Mouse (Mus musculus) gastrocnemius, postnatal 10 days (tissue): ENCODE measurements around the gene Vsnl1. TPM values are rescaled to one million over a fixed set of nuclear protein-coding genes. Genes with fewer than 3 reads are reported as not detected.

ENCODE experiments used
- DNase-seq: peaks from one replicate; pipeline ENCODE4 v3.0.0; 2021; ENCODE audit warnings: mixed read lengths
- total RNA-seq, 2 experiments: library from RNA; stranded (reverse); gene quantifications; 2 replicates each; pipeline ENCODE4 v1.2.3; 2021

The Vsnl1 gene
- total RNA-seq, 2 experiments from 2014 or later, result 0.45 to 0.79 TPM

DNA sequence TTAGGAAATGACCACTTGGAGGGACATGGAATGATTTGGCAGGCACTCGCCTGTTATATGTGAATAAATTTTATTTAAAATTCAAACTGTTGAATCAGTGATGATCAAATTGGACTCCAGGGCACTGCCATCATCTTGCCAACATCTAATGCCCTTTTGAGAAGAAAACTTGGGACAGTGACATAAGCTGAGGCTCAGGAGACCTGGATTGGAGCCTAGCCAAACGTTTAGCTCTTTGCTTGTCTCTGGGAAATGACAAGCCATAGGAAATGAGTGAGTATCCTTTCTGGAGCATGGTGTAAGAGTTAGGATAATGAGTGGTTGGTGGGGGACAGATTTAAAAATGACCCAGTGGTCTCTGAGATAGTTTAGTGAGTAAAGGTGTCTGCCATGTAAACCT, 57.0 kb downstream of the Vsnl1 start:
- DNase-seq, result no peak

DNA sequence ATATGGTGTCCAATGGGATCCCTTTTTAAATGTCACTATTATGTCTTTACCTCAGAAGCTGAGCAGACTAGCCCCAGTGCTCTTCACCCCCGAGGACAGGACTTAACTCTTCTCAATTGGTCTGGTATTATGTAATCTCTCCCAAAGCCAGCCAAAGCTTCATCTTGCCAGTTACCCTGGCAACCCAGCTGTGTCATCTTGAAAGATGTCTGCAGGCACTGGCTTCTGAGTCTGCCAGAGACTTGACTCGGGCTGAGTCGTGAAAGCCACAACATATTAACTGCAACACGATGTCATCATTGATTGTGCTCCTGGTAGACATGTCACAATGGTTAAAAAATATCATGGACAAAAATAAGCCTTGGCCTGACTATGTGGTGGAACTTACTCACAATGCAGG, 66.4 kb downstream of the Vsnl1 start:
- no peak for DNase-seq

DNA sequence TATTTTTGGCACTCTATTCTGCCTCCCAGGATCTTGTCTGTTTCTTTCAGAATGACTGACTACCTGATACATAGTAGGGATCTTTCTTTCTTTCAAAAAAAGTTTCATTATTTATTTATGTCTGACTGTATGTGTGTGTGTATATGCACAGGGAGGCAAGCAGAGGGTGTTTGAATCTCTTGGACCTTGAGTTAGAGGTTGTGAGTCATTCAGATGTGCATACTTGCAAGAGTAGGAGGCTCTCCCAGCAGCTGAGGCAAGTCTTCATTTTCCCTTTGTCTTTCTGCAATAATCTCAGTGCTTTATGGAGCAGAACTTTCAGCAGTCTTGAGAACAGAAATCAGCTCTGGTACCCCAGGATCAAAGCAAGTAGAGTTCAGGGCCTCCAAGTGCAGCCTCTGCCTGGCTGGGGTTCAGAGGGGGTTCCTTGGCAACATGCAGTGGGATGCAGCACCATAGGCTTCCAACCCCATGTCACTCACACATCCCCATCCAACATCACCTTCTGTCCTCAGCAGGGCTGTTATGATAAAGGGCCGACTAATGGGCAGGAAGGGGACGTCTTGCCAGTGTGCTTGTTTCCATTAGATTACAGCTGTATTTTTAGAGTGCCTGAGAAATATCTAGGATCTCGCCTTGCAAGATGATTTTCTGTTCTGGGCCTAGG, 69.2 kb downstream of the Vsnl1 start:
- no peak for DNase-seq

DNA sequence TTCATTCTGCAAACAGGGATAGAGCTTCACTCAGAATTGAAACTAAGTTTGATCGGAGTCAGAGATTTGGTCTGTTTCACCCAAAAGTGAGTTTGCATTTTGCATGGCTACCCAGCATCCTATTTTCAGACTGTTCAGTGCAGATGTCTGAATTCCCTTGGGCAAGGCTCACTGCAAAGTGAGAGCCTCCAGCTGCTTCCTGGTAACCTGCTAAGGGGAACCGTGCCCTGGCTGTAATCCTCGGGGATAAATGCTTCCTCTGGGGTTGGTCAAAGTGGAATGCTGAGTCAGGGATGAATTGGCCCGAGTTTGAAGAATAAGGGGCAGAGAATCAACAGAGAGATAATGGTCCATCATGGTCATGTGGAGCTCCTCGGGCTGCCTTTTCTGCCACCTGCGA, 71.5 kb downstream of the Vsnl1 start:
- no peak for DNase-seq

DNA sequence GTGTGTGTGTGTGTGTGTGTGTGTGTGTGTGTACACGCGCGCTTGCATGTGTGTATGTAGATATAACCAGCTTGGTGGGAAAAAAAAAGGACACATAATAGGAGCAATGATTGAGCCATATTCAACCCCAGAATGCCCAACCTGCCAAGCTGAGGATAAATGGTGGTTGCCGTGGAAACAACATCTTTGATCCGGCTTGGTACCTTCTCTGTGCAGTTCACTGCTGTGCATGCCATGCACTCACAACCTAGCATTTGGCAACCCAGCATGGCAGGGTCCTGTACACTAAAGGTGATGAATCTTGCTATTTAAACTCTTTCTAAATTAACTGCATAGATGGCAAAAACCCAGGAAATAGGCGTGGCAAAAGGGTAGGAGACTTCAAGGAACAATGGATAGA, 74.0 kb downstream of the Vsnl1 start:
- DNase-seq, result no peak

DNA sequence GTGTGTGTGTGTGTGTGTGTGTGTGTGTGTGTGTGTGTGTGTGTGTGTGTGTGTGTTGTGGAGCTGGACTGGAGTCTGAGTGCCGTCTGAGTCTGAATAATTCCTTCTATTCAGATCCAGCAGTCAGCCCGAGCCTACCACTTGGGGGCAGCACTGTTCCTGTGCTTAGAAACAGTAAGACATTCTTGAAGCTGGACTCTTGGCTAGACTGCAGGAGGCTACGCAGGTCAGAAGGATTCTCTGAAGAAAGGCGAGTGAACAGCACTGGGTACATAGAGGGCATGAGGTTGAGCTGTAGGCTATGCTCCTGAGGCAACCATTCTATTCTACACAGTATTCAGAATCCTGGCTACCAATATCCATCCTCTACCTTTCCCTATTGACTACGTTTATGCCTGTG, 85.5 kb downstream of the Vsnl1 start:
- peak; percentile 80 for DNase-seq

DNA sequence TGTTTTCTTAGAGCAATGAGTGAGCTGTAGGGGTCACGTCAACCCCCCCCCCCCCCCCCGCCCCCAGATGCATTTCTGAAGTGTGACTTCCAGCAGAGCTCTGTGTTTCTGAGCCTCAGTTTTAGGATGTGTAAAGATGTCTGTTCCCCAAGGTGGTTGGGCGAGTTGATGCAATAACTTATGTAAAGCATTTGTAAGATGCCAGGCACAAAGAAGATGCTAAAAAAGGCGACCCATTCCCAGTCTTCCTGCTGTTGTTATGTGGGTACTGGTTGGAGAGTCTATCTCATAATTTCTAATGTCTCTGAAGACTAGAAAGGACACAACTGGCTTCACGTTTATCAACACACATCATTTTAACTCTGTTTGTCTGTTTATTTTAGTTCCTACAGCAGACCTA, 86.5 kb downstream of the Vsnl1 start:
- no peak for DNase-seq

DNA sequence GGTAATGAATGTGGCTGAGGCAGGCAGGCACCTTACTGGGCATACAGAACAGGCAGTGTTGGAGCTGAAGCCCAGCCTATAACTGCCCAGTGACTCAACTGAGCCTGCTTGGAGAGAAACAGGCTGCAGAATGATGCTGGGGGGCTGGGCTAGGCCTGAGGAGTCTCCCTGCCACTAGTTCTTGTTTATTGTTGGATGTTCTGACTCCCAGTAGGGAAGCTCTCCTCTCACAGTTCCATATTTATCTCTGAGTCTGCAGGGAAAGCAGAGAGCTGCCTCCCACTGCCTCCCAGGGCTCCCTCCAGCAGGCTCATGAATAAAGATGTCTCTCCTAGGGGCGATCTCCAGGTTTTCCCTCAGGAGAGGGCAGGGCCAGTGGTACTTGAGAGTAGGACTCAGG, 88.0 kb downstream of the Vsnl1 start:
- no peak for DNase-seq

DNA sequence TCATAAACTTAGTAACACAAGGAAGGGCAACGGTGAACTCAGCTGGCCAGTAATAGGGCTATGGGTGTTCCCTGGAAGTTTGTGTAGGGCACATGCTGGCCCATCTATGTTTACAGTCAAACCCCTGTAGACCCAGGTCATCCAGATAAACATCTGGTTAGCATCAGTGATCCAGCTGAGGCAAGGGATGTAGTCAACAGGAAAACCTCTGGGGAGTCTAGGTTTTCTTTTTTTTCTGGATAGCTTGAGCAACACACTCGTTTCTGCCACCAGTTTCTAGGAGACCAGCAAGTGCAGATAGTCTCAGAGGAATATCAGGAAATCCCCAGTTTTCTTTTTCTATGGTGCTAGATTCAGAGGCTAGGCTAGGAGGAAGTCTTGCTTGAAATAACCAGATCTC, 90.5 kb downstream of the Vsnl1 start:
- no peak for DNase-seq

DNA sequence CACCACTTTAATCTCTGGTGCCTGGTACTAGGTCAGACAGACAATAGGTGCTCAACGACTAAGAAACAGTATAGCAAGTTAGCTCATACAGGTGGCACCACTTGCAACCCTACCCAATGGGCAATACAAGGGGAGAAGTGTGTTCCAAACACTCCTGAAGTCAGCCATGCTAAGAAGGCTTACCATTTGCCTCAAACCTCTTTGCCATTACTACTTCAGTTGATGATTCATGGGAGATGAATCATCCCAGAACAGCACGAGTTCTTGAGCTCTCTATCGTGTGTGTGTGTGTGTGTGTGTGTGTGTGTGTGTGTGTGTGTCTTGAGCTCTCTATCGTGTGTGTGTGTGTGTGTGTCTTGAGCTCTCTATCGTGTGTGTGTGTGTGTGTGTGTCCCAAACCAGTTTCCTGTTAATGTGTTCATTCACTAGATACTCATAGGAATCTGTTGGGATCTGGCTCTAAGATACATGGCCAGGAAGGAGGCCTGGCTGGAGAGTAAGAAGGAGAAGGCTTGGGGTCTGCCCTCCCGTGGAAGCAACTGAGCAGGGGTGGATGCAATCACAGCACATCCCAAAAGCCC, 94.3 kb downstream of the Vsnl1 start:
- no peak for DNase-seq

DNA sequence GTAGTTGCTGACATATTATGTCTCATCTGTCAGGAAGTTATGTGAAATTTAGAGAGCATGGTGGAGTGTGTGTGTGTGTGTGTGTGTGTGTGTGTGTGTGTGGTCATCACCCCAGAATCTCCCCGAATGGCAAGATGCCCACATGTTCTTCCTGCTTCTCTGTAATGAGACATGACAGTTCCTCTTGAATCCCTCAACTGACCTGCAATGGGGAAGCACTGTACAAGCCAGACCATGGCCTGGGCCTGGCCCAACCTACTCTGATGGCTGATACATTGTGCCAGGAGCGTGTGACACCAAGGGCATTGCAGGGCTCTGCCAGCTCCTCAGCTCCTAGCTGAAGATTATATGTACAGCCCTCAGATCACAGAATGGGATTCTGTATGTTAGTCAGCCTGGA, 98.2 kb downstream of the Vsnl1 start:
- no peak for DNase-seq

DNA sequence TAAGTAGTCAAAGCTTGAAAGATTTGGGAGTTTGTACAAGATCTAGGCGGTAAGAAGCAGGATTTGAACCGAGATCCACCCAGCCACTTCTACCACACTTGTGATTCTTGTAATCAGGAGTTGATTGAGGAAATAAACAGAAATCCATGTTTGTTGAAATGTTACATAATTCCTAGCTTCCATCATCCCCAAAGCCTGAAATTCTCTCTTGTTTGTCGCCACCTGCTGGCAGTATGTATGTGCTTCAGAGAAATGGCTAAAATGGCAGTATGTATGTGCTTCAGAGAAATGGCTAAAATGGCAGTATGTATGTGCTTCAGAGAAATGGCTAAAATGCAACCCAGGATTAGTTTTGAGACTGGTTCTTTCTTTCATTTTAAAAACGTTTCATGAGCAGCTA, 99.6 kb downstream of the Vsnl1 start:
- DNase-seq, result peak; percentile 60

DNA sequence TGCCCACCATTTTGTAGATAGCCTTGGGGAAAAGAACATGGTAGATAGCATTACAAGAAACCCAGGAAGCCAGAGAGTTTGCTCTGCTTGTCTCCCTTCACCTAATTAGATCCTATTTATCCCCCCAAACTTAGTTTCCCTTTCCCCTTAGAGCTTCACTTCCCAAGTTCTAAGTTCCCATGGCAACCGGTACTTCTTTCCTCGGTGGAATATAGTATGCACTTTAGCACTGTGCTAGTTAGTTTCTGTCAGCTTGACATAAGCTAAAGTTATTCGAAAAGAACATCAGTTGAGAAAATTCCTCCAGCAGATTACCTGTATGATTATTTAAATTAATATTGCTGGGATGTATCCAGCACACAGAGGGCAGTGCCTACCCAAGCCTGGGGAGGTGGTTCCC, 109.9 kb downstream of the Vsnl1 start:
- DNase-seq, result no peak

DNA sequence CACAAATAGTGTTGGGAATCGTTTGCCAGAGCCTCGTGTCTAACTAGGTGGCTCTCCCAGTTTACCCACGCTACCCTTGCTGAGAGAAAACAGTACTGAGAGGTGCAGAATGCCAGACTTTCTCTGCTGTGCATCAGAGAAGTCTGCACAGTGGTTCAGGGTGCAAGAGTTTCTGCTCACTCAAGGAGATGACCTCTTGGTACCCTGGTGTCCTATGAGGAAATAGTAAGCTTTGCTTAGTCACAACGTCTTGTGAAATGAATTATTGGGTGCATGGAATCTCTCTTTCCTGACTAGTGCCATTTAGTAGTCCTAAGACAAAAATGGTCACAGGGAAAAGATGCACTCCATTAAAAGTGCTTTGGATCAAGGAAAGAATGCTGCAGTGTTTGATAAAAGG, 111.9 kb downstream of the Vsnl1 start:
- no peak for DNase-seq

DNA sequence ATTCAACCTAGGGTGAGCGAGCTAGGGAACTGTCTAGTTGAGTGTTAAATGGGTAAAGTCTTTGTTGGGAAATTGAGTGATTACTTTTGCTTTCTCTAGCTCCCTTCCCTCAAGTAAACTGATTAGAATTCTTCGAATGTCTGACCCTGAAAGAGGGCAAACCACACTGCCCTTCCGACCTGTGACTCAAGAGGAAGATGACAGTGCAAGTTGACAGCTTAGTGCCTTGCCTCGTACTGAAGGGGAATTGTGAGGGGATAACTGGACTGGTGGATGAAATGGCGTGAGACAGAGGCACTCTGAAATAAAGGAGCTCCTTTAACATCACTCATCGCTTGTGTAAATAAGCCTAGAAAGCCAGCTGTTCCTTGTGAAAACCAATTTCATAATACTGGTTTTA, 118.7 kb downstream of the Vsnl1 start:
- no peak for DNase-seq

DNA sequence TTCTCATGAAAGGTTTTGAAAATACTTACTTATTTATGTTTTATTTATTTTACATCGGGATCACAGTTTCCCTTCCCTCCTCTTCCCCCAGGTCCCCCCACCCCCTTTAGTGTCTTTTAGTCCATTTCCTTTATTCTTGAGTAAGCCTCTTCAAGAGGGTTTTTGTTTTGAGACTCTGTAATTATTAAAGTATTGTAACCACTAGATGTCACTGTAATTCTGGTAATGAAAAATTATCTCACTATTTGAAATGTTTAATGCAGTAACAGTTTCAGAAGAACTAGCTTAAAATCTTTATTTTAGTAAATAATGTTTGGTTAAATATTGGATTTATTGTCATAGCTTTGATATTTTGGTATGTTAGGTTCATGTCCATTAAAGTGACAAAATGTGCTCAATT, 122.6 kb downstream of the Vsnl1 start:
- DNase-seq, result no peak

DNA sequence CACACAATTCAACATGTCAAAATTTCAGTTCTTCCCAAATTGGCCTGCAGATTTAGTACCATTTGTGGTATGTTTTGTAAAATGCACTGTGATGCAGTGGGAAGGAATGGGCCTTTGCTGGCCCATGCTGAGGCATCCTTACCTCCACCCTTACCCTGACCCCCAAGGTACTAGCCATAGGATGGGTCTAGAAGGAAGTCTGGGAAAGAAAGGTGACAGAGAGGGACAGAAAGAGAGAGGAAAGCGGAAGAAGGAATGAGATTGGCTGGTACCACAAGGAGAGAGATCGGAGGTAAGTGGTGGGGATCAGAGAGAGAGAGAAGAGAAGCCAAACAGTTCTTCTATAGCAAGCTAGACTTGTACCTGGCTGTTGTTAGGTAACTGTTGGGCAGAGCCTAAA, 125.3 kb downstream of the Vsnl1 start:
- no peak for DNase-seq

DNA sequence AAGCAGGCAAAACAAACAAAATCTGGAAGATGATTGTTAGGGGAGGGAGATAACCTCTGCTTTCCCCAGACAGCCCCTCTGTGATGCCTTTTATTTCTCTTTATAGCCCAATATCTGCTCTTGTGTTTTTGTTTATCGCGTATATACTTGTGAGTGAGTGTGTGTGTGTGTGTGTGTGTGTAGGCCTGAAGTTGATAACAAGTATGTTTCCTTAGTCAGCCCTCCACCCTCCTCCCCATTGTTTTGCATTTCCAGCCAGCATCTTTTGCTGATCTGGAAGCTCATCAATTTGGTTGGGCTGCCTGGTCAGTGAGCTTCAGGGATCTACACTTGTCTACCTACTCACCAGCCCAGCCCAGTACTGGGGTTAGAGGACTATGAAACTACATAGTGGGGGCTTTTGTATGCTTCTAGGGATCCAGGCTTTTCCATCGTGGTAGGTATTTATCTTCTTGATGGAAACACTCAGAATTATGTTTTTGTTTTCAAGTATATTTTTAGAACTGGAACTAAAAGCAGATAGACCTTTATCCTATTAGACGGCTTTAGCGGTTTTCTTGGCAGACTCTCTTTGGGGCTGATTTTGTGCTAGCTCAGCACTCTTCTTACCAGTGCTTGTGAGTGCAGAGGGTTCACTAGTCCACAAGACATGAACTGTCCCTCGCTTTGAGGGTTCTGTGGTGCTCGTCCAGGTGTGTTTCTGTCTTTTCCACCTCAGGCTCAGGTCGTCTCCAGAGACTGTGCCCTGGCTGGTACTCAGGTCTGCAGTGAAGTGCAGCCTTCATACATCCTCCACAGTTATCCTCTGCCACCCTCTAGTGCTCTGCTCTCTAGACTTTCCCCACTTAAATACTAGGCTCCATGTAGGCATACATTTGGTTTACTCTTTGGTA, 129.4 kb downstream of the Vsnl1 start:
- no peak for DNase-seq

DNA sequence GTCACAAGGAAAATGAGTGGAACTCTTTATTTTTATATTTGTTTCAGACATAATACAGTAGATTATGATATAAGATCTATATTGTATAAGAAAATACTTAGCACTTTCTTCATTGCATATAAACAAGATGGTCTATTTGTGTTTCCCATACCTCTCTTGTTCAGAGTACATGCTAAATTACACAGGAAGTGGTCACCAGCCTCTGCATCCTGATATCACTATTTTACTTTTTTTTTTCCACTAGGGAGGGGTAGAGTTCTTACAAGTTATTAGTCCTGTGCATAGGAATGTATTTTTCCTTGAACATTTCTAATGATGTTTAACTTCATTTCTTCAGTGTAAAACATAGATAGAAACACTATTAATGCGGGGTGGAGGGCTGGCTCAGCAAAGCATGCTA, 135.6 kb downstream of the Vsnl1 start:
- no peak for DNase-seq

DNA sequence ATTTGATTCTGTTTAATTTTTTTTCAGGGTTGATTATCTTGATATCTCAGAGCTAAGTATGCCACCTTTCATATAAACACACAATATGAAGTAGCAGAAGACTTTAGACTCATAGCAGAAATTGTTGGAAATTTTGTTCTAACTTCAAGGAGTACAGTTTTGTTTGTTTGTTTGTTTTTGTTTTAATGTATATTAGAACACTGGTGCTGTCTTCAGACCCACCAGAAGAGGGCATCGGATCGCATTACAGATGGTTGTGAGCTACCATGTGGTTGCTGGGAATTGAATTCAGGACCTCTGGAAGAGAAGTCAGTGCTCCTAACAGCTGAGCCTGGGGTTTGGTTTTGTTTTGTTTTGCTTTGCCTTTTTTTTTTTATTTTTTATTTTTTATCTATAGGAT, 150.0 kb downstream of the Vsnl1 start:
- no peak for DNase-seq

DNA sequence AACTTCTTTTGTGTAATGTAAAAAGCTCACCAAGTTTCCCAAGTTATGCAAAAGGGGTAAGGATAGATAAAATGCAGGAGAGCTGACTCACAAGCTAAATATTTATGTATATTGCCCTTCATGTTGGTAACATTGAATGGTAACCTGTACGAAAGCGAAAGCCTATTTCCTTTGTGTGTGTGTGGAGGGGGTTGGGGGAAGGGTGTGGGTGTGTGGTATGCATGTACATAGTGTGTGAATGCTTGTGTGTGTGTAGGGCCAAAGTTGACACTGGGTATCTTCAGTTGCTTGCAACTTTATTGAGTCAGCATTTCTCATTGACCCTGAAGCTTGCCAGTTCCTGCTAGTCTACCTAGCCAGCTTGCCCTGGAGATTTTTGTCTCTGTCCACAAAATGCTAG, 154.8 kb downstream of the Vsnl1 start:
- no peak for DNase-seq

DNA sequence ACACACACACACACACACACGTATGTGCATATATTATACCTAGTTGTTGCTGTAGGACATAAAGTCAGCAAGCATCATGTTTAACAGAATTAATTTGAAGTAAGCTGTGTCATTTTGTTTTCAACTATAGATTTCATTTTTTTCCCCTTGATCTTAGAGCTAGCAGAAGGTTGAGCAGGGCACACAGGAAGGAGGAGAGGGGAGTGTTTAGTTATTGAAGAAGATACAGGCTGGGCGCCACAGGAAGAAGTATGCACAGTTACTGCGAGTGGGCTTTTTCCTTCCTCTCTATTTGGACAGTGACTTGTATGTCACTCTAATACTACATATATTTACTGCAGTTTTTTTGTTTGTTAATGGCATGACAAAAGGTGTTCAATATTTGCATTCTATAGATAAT, 156.5 kb downstream of the Vsnl1 start:
- DNase-seq, result no peak

DNA sequence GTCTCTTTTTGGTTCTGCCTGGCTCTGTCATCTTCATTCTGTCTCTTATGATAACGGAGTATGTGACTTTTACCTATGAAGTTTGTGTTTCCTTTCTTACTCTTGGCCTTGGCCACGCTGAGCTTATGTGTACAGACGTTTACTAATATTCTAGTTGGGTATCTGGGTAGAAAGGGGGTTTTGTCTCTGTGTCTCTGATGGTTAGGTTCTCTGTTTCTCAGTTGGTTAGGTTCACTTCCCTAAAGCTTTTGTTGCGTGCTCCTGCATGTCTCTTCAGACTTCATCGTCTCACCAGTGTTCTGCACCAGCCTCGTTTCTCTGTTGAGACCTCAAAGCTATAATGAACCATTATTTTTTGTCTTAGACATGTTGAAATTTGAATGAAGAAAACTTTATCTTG, 159.2 kb downstream of the Vsnl1 start:
- DNase-seq, result no peak

DNA sequence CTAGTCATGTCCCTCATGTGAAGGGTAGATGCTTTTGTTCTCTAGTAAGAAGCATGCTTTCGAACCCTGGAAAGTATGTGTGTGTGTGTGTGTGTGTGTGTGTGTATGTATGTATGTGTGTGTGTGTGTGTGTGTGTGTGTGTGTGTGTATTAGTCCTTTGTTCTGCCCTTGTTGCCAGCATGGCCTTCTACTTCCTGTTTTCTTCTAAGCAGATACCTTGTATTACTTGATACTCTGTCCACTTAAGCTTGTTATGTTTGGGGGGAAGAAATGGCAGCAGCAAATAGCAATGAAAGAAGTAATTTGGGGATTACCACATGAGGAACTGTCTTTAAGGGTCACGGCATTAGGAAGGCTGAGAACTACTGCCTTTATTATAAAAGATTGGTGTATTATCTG, 159.8 kb downstream of the Vsnl1 start:
- no peak for DNase-seq
